In genomic region chr8:114776696-114777095, GRCm38 (mm10) we compare ENCODE assay signal across 24 mouse cellular contexts.
"Had no signal": no experiment of that assay in that cellular context is flagged by ENCODE, and none has a peak within 500 bp of the region (broad histone marks: within the 10 kb centered on the region; RNA-seq: fewer than 3 reads in every experiment).

No protein-coding gene starts in this region.

- H3K9ac ChIP-seq: heart, embryonic 12.5 days; hindbrain, embryonic 12.5 days; hindbrain, embryonic 14.5 days; kidney, embryonic 15.5 days; limb, embryonic 12.5 days; liver, embryonic 13.5 days; liver, embryonic 15.5 days had no signal

- ATAC-seq: hindbrain, embryonic 16.5 days had no signal

- H3K36me3 ChIP-seq: heart, embryonic 10.5 days; heart, embryonic 12.5 days; hindbrain, embryonic 10.5 days; hindbrain, embryonic 12.5 days; kidney, embryonic 15.5 days; limb, embryonic 10.5 days; limb, embryonic 12.5 days; liver, embryonic 13.5 days; liver, embryonic 15.5 days had no signal

- H3K27me3 ChIP-seq: heart, embryonic 12.5 days; hindbrain, embryonic 12.5 days; kidney, embryonic 15.5 days; liver, embryonic 13.5 days; liver, embryonic 15.5 days had no signal

- H3K4me3 ChIP-seq: heart, embryonic 10.5 days; heart, embryonic 12.5 days; hindbrain, embryonic 10.5 days; hindbrain, embryonic 12.5 days; kidney, embryonic 15.5 days; left cerebral cortex, adult 2 months; limb, embryonic 10.5 days; limb, embryonic 12.5 days; liver, embryonic 13.5 days; liver, embryonic 15.5 days had no signal

- H3K4me2 ChIP-seq: heart, embryonic 12.5 days; hindbrain, embryonic 12.5 days; hindbrain, embryonic 14.5 days; kidney, embryonic 15.5 days; limb, embryonic 12.5 days; liver, embryonic 13.5 days; liver, embryonic 15.5 days had no signal

- H3K9me3 ChIP-seq: heart, embryonic 10.5 days; heart, embryonic 12.5 days; hindbrain, embryonic 10.5 days; hindbrain, embryonic 12.5 days; kidney, embryonic 15.5 days; limb, embryonic 10.5 days; limb, embryonic 12.5 days; liver, embryonic 13.5 days; liver, embryonic 15.5 days had no signal

- DNase-seq: gastrocnemius, postnatal 14 days; gastrocnemius, postnatal 36 days; heart, adult 18-20 months; heart, postnatal 10 days; heart, postnatal 4 days; kidney, adult 11 months; kidney, adult 2 months; kidney, adult 9 months; kidney, postnatal 14 days; kidney, postnatal 36 days; liver; liver, embryonic 13.5 days had no signal

- H3K27ac ChIP-seq: hindbrain, embryonic 12.5 days; hindbrain, embryonic 14.5 days; kidney, embryonic 15.5 days; kidney, postnatal 0 days; left cerebral cortex, adult 2 months; limb, embryonic 10.5 days; limb, embryonic 12.5 days; liver, embryonic 13.5 days; liver, embryonic 15.5 days had no signal
